Mouse (Mus musculus) heart, postnatal 0 days (tissue): Measurements from ENCODE around the gene Srrm3. TPM values are rescaled to one million over a fixed set of nuclear protein-coding genes. Genes with fewer than 3 reads are reported as not detected.
A peak's percentile ranks its signal among the peaks of the same experiment; 100 is the strongest.

Experiments used
- ATAC-seq: fragments of 200-750 bp; cut with Nextera tagmentation; 2 replicates; pipeline ENCODE4 v1.8.0; 2017; ENCODE audit warnings: low read depth, moderate number of reproducible peaks, moderate library complexity; ENCODE audit not compliant: insufficient read depth
- DNase-seq: peaks from one replicate; pipeline ENCODE4 v3.0.0-alpha.2; 2016; ENCODE audit warnings: low spot score
- H3K27ac ChIP-seq: fragments of 300-500 bp; sonication (generic); 2 replicates; pipeline ENCODE4 v1.5.1; 2014; ENCODE audit warnings: low read depth, mild to moderate bottlenecking
- H3K27me3 ChIP-seq: fragments of 300-500 bp; sonication (generic); 2 replicates; pipeline ENCODE4 v1.6.1; 2014; ENCODE audit warnings: low read length, mixed read lengths; ENCODE audit not compliant: control insufficient read depth, insufficient read depth
- H3K36me3 ChIP-seq: fragments of 300-500 bp; sonication (generic); replicated peaks from 2 replicates; pipeline ENCODE4 v1.6.1; 2014; ENCODE audit warnings: low read length, mixed read lengths; ENCODE audit not compliant: control insufficient read depth, insufficient read depth
- H3K4me1 ChIP-seq: fragments of 300-500 bp; sonication (generic); 2 replicates; pipeline ENCODE4 v1.6.1; 2014; ENCODE audit warnings: antibody characterized with exemption; ENCODE audit not compliant: control insufficient read depth, insufficient read depth
- H3K4me2 ChIP-seq: fragments of 300-500 bp; sonication (generic); 2 replicates; pipeline ENCODE4 v1.6.1; 2014; ENCODE audit warnings: low read depth, mild to moderate bottlenecking, low read length, moderate library complexity
- H3K4me3 ChIP-seq: fragments of 300-500 bp; sonication (generic); 2 replicates; pipeline ENCODE4 v1.5.1; 2014; ENCODE audit warnings: low read depth, low read length
- H3K9ac ChIP-seq: fragments of 300-500 bp; sonication (generic); replicated peaks from 2 replicates; pipeline ENCODE4 v1.6.1; 2014; ENCODE audit warnings: low read depth, low read length, mixed read lengths
- H3K9me3 ChIP-seq: fragments of 300-500 bp; sonication (generic); replicated peaks from 2 replicates; pipeline ENCODE4 v1.6.1; 2016; ENCODE audit warnings: low read length; ENCODE audit not compliant: control insufficient read depth
- CTCF ChIP-seq: IDR thresholded peaks from 2 replicates; pipeline ENCODE4 v1.5.1; 2016; ENCODE audit warnings: antibody characterized with exemption, control low read depth, low read depth
- EP300 ChIP-seq: IDR thresholded peaks from 2 replicates; pipeline ENCODE4 v1.6.1; 2016; ENCODE audit warnings: antibody characterized with exemption, low read depth
- WGBS: fragments of 180-500 bp; shearing (Covaris S2); extraction: QIAGEN DNeasy Blood & Tissue Kit; methylation state at CpG from one replicate; pipeline ENCODE4 v1.1.7; 2014; 5-methylcytosine and 5-hydroxymethylcytosine counted together
- polyA plus RNA-seq: library from polyadenylated mRNA; unstranded; fragments of >200 nt; fragmentation: Nextera tagmentation; extraction: Ambion mirVana; gene quantifications from 2 replicates; pipeline ENCODE4 v1.2.1, GENCODE M21; 2015
- total RNA-seq: library from RNA; depleted of rRNA; stranded (reverse); fragments of >200 nt; gene quantifications from 2 replicates; pipeline ENCODE4 v1.2.3, GENCODE M21; 2014; ENCODE audit warnings: low replicate concordance

Srrm3 gene
- total and polyA plus RNA-seq, 2 experiments from 2014 or later: 0.31 TPM; not detected in 1

GRCm38 (mm10) chr5:135894958-135895357, 88.3 kb downstream of the Srrm3 start:
- no peak overlapping the region for H3K4me3 ChIP-seq
- H3K27me3 ChIP-seq: no peaks in the 10 kb centered on the region
- ATAC-seq (peak; percentile 65; the same call in 1 of the 2 replicates), DNase-seq (peak; percentile 62)
- no peaks in the 10 kb centered on the region for H3K36me3 ChIP-seq
- TF ChIP-seq EP300 (peak; percentile 62; the same call in 1 of the 2 replicates), CTCF (no peak)
- no peaks in the 10 kb centered on the region for H3K4me1 ChIP-seq
- no peak overlapping the region for H3K9ac ChIP-seq
- 0 out of 2 replicates have a peak overlapping the region, but pooled peaks have one; percentile 13 for H3K27ac ChIP-seq
- 50% methylated on average over 6 of the region's 6 CpGs for WGBS
- no peaks in the 10 kb centered on the region for H3K9me3 ChIP-seq
- H3K4me2 ChIP-seq: no peak overlapping the region

DNA sequence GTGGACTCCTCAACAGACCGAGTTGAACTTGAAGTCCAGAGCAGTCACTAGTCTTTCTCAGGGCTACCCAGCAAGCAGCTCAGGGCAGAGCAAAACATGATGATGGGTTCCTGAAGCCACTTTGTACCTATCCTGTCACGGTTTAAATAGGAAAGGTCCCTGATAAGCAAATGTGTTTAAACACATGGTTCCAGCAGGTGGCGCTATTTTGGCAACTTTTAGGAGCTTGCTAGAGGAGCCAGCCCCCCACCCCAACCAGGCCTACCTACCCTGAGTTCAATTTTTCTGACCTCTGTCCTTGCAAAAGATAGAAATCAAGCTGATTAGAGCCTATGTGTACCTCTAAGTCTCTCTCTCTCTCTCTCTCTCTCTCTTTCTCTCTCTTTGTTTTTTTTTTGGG, 91.3 kb downstream of the Srrm3 start:
- Histone ChIP-seq H3K27me3 (no peaks in the 10 kb centered on the region), H3K27ac (no peak overlapping the region), H3K36me3 (no peaks in the 10 kb centered on the region), H3K4me3 (no peak overlapping the region), H3K4me2 (no peak overlapping the region), H3K4me1 (no peaks in the 10 kb centered on the region), H3K9me3 (no peaks in the 10 kb centered on the region), H3K9ac (no peak overlapping the region)
- DNase-seq (peak; percentile 74), ATAC-seq (no peak)
- 9% methylated on average over 3 of the region's 3 CpGs for WGBS
- TF ChIP-seq EP300 (no peak), CTCF (peak; percentile 55)

DNA sequence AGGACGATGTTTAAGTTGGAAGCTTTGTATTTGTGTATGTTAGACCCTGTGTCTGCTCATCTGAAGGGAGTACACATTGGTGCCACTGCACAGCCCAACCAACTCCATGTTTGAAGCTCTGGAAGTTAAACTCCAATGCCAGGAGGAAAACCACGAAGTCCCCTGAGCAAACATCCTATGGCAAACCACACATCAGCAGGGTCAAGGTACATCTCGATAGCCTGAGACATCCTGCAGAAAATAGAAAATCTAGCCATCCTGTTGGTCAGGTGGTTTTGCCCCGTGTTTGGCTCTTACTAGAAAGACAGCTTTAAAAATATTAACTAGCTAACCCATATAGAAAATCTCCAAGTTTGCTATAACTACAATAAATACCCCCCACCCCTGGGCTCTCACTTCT, 92.3 kb downstream of the Srrm3 start:
- H3K9me3 ChIP-seq: no peaks in the 10 kb centered on the region
- H3K4me3 ChIP-seq: no peak overlapping the region
- ATAC-seq: no peak
- DNase-seq: no peak
- H3K4me1 ChIP-seq: no peaks in the 10 kb centered on the region
- TF ChIP-seq CTCF (no peak), EP300 (no peak)
- no peak overlapping the region for H3K4me2 ChIP-seq
- 78% methylated on average over 4 of the region's 4 CpGs for WGBS
- H3K9ac ChIP-seq: no peak overlapping the region
- no peak overlapping the region for H3K27ac ChIP-seq
- H3K27me3 ChIP-seq: no peaks in the 10 kb centered on the region
- H3K36me3 ChIP-seq: no peaks in the 10 kb centered on the region

GRCm38 (mm10) chr5:135899833-135900232, 93.1 kb downstream of the Srrm3 start:
- Histone ChIP-seq H3K4me3 (no peak overlapping the region), H3K27ac (no peak overlapping the region), H3K27me3 (no peaks in the 10 kb centered on the region), H3K9me3 (no peaks in the 10 kb centered on the region), H3K4me2 (no peak overlapping the region), H3K36me3 (no peaks in the 10 kb centered on the region), H3K4me1 (no peaks in the 10 kb centered on the region), H3K9ac (no peak overlapping the region)
- WGBS: 50% methylated on average over 4 of the region's 4 CpGs
- no peak for DNase-seq
- ATAC-seq: no peak
- TF ChIP-seq CTCF: no peak
- no peak for TF ChIP-seq EP300

DNA sequence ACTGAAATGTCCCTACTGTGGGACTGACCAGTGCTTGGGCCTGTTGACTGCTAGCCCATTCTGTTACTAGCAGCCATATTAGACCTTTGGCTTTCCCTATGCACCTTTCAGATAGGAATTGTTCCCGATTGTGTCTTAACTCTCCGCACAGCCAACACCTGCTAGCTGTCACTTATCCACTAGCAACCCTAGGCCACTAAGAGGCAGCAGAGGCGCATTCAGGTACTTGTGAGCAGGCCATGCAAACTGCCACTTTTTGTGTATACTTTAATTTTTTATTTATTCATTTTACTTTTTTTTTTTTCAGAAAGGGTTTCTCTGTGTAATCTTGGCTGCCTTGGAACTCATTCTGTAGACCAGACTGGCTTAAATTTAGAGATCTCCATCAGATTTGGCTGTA, 94.0 kb downstream of the Srrm3 start:
- Histone ChIP-seq H3K27me3 (no peaks in the 10 kb centered on the region), H3K4me2 (no peak overlapping the region), H3K4me1 (peaks cover 4% of the 10 kb centered on the region; the same call in 1 of the 2 replicates), H3K9ac (no peak overlapping the region), H3K9me3 (no peaks in the 10 kb centered on the region), H3K4me3 (no peak overlapping the region), H3K36me3 (no peaks in the 10 kb centered on the region), H3K27ac (no peak overlapping the region)
- WGBS: 69% methylated on average over 3 of the region's 3 CpGs
- ATAC-seq (no peak), DNase-seq (no peak)
- TF ChIP-seq CTCF: peak; percentile 58
- no peak for TF ChIP-seq EP300
